Mouse (Mus musculus): Measurements from ENCODE around the gene Dnah7c. TPM values are rescaled to one million over a fixed set of nuclear protein-coding genes. Genes with fewer than 3 reads are reported as not detected.
"Not testable (repeated sequence)": the region's sequence is repeated elsewhere in the genome, so short reads cannot be mapped to it uniquely, and the experiment has no call there.

Gene Dnah7c
- total RNA-seq (2014; rRNA removed; ENCODE audit: low replicate concordance) (under 0.01 TPM in 1 of 2 replicates, not detected in the other), polyA plus RNA-seq (2015; fragmentation: Nextera tagmentation; extraction: Ambion mirVana) (0.03 and 0.11 TPM in 2 replicates)

GRCm38 (mm10) chr1:46425137-46425925 is at the start of gene Dnah7c:
Gene Dnah7c, plus strand, starts transcription at chr1:46425592.
- Histone ChIP-seq H3K27me3 (ENCODE audit: control insufficient read depth, insufficient read depth, low read length) (no peaks in the 10 kb centered on the region), H3K9me3 (replicated peaks; ENCODE audit: control insufficient read depth, low read length) (no peaks in the 10 kb centered on the region), H3K4me3 (ENCODE audit: low read depth, low read length) (peak within 1 kb of the TSS; percentile 40), H3K36me3 (replicated peaks; ENCODE audit: control insufficient read depth, insufficient read depth, low read length) (no peaks in the 10 kb centered on the region), H3K9ac (replicated peaks; ENCODE audit: low read depth, low read length) (no peak within 1 kb of the TSS; the same call in 1 of the 2 replicates), H3K4me2 (ENCODE audit: low read depth, low read length) (peak within 1 kb of the TSS; percentile 73), H3K4me1 (ENCODE audit: control insufficient read depth, insufficient read depth) (no peaks in the 10 kb centered on the region), H3K27ac (ENCODE audit: low read depth) (no peak within 1 kb of the TSS)
- no peak for TF ChIP-seq EP300 (IDR thresholded peaks at IDR 0.05; ENCODE audit: low read depth)
- TF ChIP-seq CTCF (IDR thresholded peaks at IDR 0.05; ENCODE audit: low read depth), result no peak
- DNase-seq (ENCODE audit: low spot score) (no peak), ATAC-seq (ENCODE audit: insufficient read depth, low read depth) (peak; percentile 30; the same call in 1 of the 2 replicates)
- WGBS, result 10% methylated on average over 30 of the region's 30 CpGs

DNA sequence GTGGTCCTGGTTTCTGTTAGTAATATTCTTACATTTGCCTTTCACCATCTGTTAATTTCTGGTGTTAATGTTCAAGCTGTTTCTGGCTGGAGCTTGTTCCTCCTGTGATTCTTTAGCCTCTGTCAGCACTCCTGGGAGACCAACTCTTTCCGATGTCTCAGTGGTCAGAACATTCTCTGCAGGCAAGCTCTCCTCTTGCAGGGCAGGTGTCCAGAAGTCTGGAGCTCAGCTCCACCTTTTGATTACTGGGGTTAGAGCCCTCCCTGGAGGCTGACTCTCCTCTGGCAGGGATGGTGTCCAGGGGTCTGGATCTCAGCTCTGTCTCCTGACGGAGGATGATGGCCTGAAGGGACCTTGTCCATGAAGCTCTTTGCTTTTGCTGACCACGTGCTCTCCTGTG is 44.8 kb upstream of the Dnah7c start:
- DNase-seq (ENCODE audit: low spot score); H3K36me3 ChIP-seq (replicated peaks; ENCODE audit: control insufficient read depth, insufficient read depth, low read length); H3K27me3 ChIP-seq (ENCODE audit: control insufficient read depth, insufficient read depth, low read length); H3K9ac ChIP-seq (replicated peaks; ENCODE audit: low read depth, low read length); H3K4me3 ChIP-seq (ENCODE audit: low read depth, low read length); ATAC-seq (ENCODE audit: insufficient read depth, low read depth); H3K4me2 ChIP-seq (ENCODE audit: low read depth, low read length); H3K4me1 ChIP-seq (ENCODE audit: control insufficient read depth, insufficient read depth); H3K9me3 ChIP-seq (replicated peaks; ENCODE audit: control insufficient read depth, low read length); H3K27ac ChIP-seq (ENCODE audit: low read depth): not testable (repeated sequence)
- 80% methylated on average over 3 of the region's 3 CpGs for WGBS

- WGBS, result 60% methylated on average over 3 of the region's 4 CpGs
- H3K4me1 ChIP-seq (ENCODE audit: control insufficient read depth, insufficient read depth); H3K9ac ChIP-seq (replicated peaks; ENCODE audit: low read depth, low read length); H3K4me2 ChIP-seq (ENCODE audit: low read depth, low read length); H3K9me3 ChIP-seq (replicated peaks; ENCODE audit: control insufficient read depth, low read length); DNase-seq (ENCODE audit: low spot score); ATAC-seq (ENCODE audit: insufficient read depth, low read depth); H3K36me3 ChIP-seq (replicated peaks; ENCODE audit: control insufficient read depth, insufficient read depth, low read length); H3K4me3 ChIP-seq (ENCODE audit: low read depth, low read length); H3K27ac ChIP-seq (ENCODE audit: low read depth); H3K27me3 ChIP-seq (ENCODE audit: control insufficient read depth, insufficient read depth, low read length): not testable (repeated sequence)
These were observed 30.6 kb upstream of the Dnah7c start for GRCm38 (mm10) chr1:46394681-46395297.

GRCm38 (mm10) chr1:46408324-46409115 is 16.9 kb upstream of the Dnah7c start:
- Histone ChIP-seq H3K9me3 (replicated peaks; ENCODE audit: control insufficient read depth, low read length) (no peaks in the 10 kb centered on the region), H3K4me3 (ENCODE audit: low read depth, low read length) (no peak overlapping the region), H3K36me3 (replicated peaks; ENCODE audit: control insufficient read depth, insufficient read depth, low read length) (no peaks in the 10 kb centered on the region), H3K4me2 (ENCODE audit: low read depth, low read length) (no peak overlapping the region), H3K9ac (replicated peaks; ENCODE audit: low read depth, low read length) (no peak overlapping the region), H3K4me1 (ENCODE audit: control insufficient read depth, insufficient read depth) (no peaks in the 10 kb centered on the region), H3K27ac (ENCODE audit: low read depth) (no peak overlapping the region), H3K27me3 (ENCODE audit: control insufficient read depth, insufficient read depth, low read length) (no peaks in the 10 kb centered on the region)
- 51% methylated on average over 6 of the region's 6 CpGs for WGBS
- DNase-seq (ENCODE audit: low spot score) (no peak), ATAC-seq (ENCODE audit: insufficient read depth, low read depth) (no peak)
- TF ChIP-seq CTCF (IDR thresholded peaks at IDR 0.05; ENCODE audit: low read depth) (no peak), EP300 (IDR thresholded peaks at IDR 0.05; ENCODE audit: low read depth) (no peak)

- ATAC-seq (ENCODE audit: insufficient read depth, low read depth); H3K4me1 ChIP-seq (ENCODE audit: control insufficient read depth, insufficient read depth); H3K27me3 ChIP-seq (ENCODE audit: control insufficient read depth, insufficient read depth, low read length); DNase-seq (ENCODE audit: low spot score); H3K4me2 ChIP-seq (ENCODE audit: low read depth, low read length); H3K27ac ChIP-seq (ENCODE audit: low read depth); H3K36me3 ChIP-seq (replicated peaks; ENCODE audit: control insufficient read depth, insufficient read depth, low read length); H3K9ac ChIP-seq (replicated peaks; ENCODE audit: low read depth, low read length); H3K9me3 ChIP-seq (replicated peaks; ENCODE audit: control insufficient read depth, low read length); H3K4me3 ChIP-seq (ENCODE audit: low read depth, low read length): not testable (repeated sequence)
- WGBS, result 72% methylated on average over 7 of the region's 7 CpGs
These were observed 10.6 kb upstream of the Dnah7c start for GRCm38 (mm10) chr1:46414798-46415197.

Data from heart, postnatal 0 days (tissue).